Mouse (Mus musculus): ENCODE measurements around the gene Zfp786. TPM values are rescaled to one million over a fixed set of nuclear protein-coding genes. Genes with fewer than 3 reads are reported as not detected.
"Not testable (repeated sequence)": the region's sequence is repeated elsewhere in the genome, so short reads cannot be mapped to it uniquely, and the experiment has no call there.

Zfp786 gene
- polyA plus RNA-seq, 1 experiment from 2014 or later = 6.9 TPM

DNA sequence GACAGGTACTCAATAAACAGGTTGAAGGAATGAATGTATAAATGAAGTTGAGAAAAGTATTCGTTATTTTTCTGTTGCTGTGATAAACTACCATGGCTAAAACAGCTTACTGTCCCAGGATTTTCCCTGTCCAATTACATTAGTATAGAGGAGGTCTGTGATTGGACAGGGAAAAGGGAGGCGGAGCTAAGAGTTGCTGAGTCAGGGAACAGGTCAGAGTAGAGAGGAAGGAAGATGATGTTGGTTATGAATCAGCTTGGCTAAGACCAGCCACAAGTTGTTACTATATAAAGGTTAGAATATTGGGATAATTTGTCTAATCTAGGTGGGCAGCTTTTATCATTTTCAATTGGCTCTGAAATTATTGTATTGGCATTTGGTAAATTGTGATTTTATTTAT is 39.9 kb downstream of the Zfp786 start:
- no peak overlapping the region for H3K4me3 ChIP-seq
- no peak overlapping the region for H3K27ac ChIP-seq
- no peaks in the 10 kb centered on the region for H3K9me3 ChIP-seq
- peaks cover 9% of the 10 kb centered on the region for H3K4me1 ChIP-seq
- 63% methylated on average over 2 of the region's 2 CpGs for WGBS
- no peak for DNase-seq (ENCODE audit: extremely low spot score, low spot score)
- H3K27me3 ChIP-seq (ENCODE audit: poor library complexity, severe bottlenecking) = no peaks in the 10 kb centered on the region
- peaks cover 25% of the 10 kb centered on the region for H3K36me3 ChIP-seq (replicated peaks)

GRCm38 (mm10) chr6:47788821-47789220 is 41.8 kb downstream of the Zfp786 start:
- peak overlapping the region; percentile 54 for H3K4me3 ChIP-seq
- H3K36me3 ChIP-seq (replicated peaks) = peaks cover 7% of the 10 kb centered on the region; the same call in 1 of the 2 replicates
- H3K27ac ChIP-seq = peak overlapping the region; percentile 92
- no peaks in the 10 kb centered on the region for H3K27me3 ChIP-seq (ENCODE audit: poor library complexity, severe bottlenecking)
- peaks cover 9% of the 10 kb centered on the region for H3K4me1 ChIP-seq
- H3K9me3 ChIP-seq = no peaks in the 10 kb centered on the region
- DNase-seq (ENCODE audit: extremely low spot score, low spot score) = no peak
- WGBS = 58% methylated on average over 3 of the region's 3 CpGs

GRCm38 (mm10) chr6:47787941-47788736 is 42.5 kb downstream of the Zfp786 start:
- Histone ChIP-seq H3K4me3 (peak overlapping the region; percentile 54), H3K36me3 (replicated peaks) (peaks cover 6% of the 10 kb centered on the region; the same call in 1 of the 2 replicates), H3K27me3 (ENCODE audit: poor library complexity, severe bottlenecking) (no peaks in the 10 kb centered on the region), H3K4me1 (peaks cover 9% of the 10 kb centered on the region), H3K9me3 (no peaks in the 10 kb centered on the region), H3K27ac (peak overlapping the region; percentile 92)
- 2% methylated on average over 18 of the region's 18 CpGs for WGBS
- peak; percentile 76 for DNase-seq (ENCODE audit: extremely low spot score, low spot score)

DNA sequence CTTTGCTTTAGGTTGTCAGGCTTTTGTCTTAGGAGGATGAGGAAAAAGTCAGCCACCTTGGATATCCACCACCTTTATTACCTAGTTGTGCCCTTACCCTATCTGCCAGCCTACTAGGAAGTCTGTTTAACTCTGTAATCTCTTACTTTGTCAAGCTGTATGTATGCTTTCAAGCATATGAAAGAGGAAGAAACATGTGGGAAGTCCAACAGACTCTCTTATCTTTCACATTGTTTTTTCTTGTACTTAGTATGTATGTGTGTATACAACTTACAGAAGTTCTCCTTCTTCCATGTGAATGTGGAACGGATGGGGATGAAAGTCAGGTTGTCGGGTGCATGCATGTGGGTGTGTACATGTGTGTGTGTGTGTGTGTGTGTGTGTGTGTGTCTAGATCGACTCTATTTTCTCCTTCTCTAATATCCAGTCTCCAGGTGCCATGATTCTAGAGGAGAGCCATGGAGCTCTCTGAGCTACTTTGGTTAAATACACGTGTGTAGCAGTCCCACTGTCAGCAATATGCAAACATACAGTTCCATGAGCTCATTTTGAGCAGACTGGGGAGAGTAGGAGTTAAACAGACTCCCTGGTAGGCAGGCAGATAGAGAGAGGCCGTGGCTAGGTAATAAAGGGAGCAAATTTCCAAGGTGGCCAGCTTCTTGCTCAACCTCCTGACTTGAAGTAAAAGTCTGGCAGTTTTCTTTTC is 45.8 kb downstream of the Zfp786 start:
- WGBS = 80% methylated on average over 5 of the region's 5 CpGs
- Histone ChIP-seq H3K27ac (no peak overlapping the region), H3K9me3 (no peaks in the 10 kb centered on the region), H3K4me1 (peaks cover 18% of the 10 kb centered on the region), H3K36me3 (replicated peaks) (no peaks in the 10 kb centered on the region), H3K4me3 (no peak overlapping the region), H3K27me3 (ENCODE audit: poor library complexity, severe bottlenecking) (no peaks in the 10 kb centered on the region)
- no peak for DNase-seq (ENCODE audit: extremely low spot score, low spot score)

DNA sequence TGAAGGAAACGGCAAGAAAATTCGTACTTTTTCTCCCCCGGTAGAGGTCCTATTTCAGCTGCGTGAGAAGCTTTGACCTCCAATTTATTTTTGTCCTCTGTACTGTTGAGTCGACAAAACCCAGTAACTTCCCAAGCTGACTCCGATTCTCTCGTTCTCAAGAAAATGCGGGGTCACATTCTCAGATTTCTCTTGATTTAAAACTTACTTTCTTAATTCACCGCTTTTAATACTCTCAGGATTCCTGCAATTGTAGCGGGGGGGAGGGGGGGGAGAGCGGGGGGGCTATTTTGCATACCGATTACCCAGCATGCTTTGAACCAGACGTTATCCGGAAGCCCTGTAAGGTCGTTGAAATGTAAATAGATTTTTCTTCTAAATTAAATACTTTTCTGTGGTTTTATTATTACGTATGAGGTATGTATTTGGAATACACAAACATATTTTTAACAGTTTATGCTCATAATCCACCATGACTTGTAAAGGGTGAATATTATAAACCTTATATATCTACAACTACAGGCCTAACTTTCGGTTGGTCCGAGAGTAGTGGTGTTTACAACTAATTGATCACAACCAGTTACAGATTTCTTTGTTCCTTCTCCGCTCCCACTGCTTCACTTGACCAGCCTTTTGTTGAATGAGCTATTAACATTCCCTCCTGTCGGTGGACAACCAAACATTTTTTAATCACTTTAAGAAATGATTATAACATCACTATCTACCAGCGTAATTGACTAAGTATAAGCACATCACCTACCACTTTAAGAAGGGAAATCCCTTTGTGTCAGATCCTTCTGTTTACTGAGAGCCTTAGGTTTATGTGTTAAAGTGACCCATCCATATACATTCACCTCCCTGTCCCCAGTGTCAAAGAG is 49.3 kb downstream of the Zfp786 start:
- peak overlapping the region; percentile 84 for H3K27ac ChIP-seq

DNA sequence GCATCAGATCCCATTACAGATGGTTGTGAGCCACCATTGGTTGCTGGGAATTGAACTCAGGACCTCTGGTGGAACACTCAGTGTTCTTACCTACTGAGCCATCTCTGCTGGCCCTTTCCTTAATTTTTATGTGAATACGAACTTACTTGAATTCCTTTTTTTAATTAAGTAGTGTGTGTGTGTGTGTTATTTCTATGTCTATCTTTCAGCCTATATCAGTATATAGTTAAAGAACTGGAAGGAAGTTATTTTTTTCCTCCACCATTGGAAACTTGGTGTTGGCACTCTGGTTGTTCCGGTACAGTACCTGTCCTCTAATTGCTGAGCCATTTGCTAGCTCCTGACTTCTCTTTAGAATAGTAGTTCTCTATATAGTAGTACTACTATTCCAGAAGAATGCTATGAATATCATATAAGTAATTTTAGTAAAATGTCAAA is 50.1 kb downstream of the Zfp786 start:
- Histone ChIP-seq H3K27me3 (ENCODE audit: poor library complexity, severe bottlenecking) (peaks cover 4% of the 10 kb centered on the region), H3K27ac (no peak overlapping the region), H3K36me3 (replicated peaks) (no peaks in the 10 kb centered on the region), H3K9me3 (peaks cover 3% of the 10 kb centered on the region; the same call in 1 of the 2 replicates), H3K4me1 (peaks cover 9% of the 10 kb centered on the region), H3K4me3 (peak overlapping the region; percentile 58)
- no peak for DNase-seq (ENCODE audit: extremely low spot score, low spot score)
- 16% methylated on average over 2 of the region's 2 CpGs for WGBS

More for the DNA sequence above, 49.3 kb downstream of the Zfp786 start:
- peaks cover 3% of the 10 kb centered on the region; the same call in 1 of the 2 replicates for H3K9me3 ChIP-seq
- 1% methylated on average over 21 of the region's 21 CpGs for WGBS
- no peaks in the 10 kb centered on the region for H3K36me3 ChIP-seq (replicated peaks)
- H3K4me3 ChIP-seq = peak overlapping the region; percentile 58
- peaks cover 1% of the 10 kb centered on the region for H3K27me3 ChIP-seq (ENCODE audit: poor library complexity, severe bottlenecking)
- H3K4me1 ChIP-seq = peaks cover 9% of the 10 kb centered on the region
- peak; percentile 60 for DNase-seq (ENCODE audit: extremely low spot score, low spot score)

DNA sequence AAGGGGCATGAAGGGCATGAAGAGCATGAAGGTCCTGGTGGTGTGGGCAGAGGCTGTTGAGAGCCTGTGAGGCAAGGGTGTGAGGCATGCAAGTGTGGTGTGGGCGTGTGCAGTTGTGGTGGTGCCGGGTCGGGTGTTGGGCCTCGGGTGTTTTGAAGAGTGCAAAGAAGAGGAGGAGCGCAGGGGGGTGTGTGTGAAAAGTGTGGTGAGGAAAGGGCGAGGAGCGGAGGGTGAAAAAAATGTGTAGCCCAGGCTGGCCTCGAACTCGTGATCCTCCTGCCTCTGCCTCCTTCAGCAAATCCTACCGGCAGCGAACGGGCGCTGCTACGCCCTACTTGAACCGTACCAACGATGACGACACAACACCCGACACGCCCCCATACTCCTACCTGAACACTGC is 58.9 kb downstream of the Zfp786 start:
- not testable (repeated sequence) for H3K4me1 ChIP-seq; H3K27ac ChIP-seq; DNase-seq (ENCODE audit: extremely low spot score, low spot score); H3K36me3 ChIP-seq (replicated peaks); H3K9me3 ChIP-seq
- Histone ChIP-seq H3K4me3 (peak overlapping the region; percentile 26; the same call in 1 of the 2 replicates), H3K27me3 (ENCODE audit: poor library complexity, severe bottlenecking) (peaks cover 23% of the 10 kb centered on the region)
- WGBS = 72% methylated on average over 7 of the region's 19 CpGs

- WGBS = 80% methylated on average over 12 of the region's 12 CpGs
- DNase-seq (ENCODE audit: extremely low spot score, low spot score); H3K36me3 ChIP-seq (replicated peaks); H3K4me1 ChIP-seq; H3K9me3 ChIP-seq; H3K27ac ChIP-seq; H3K4me3 ChIP-seq: not testable (repeated sequence)
- H3K27me3 ChIP-seq (ENCODE audit: poor library complexity, severe bottlenecking) = peaks cover 22% of the 10 kb centered on the region
These were observed 59.6 kb downstream of the Zfp786 start for GRCm38 (mm10) chr6:47771113-47771512.

GRCm38 (mm10) chr6:47769861-47770260 is 60.8 kb downstream of the Zfp786 start:
- not testable (repeated sequence) for H3K4me3 ChIP-seq; H3K36me3 ChIP-seq (replicated peaks); DNase-seq (ENCODE audit: extremely low spot score, low spot score); H3K27ac ChIP-seq; H3K4me1 ChIP-seq; H3K9me3 ChIP-seq
- WGBS = 71% methylated on average over 4 of the region's 4 CpGs
- H3K27me3 ChIP-seq (ENCODE audit: poor library complexity, severe bottlenecking) = peaks cover 22% of the 10 kb centered on the region

MicroRNAs within 50 kb of the gene (microRNA counts, 519-probe panel; counts per million panel counts)
- microRNA mmu-miR-704 = 341 counts per million, percentile 65 among the panel's probes with 10 or more counts

Small RNAs within 50 kb of the gene (microRNA-seq; reads per million reads assigned to microRNA genes)
- not detected for gene Mir704

Other genes with a start within 250 kb of the Zfp786 start
- 210 and 213 TPM in 2 replicates for gene Ezh2, start 235.5 kb downstream of the Zfp786 start, polyA plus RNA-seq (2016; fragmentation: Nextera tagmentation; extraction: Ambion mirVana)
- 275 and 311 TPM in 2 replicates for gene Pdia4, start 17.4 kb downstream of the Zfp786 start, polyA plus RNA-seq (2016; fragmentation: Nextera tagmentation; extraction: Ambion mirVana)
- 8.2 and 8.9 TPM in 2 replicates for gene Zfp398, start 4.8 kb upstream of the Zfp786 start, polyA plus RNA-seq (2016; fragmentation: Nextera tagmentation; extraction: Ambion mirVana)
- gene Zfp282, start 46.3 kb upstream of the Zfp786 start, polyA plus RNA-seq (2016; fragmentation: Nextera tagmentation; extraction: Ambion mirVana) = 14.7 and 15.0 TPM in 2 replicates
- gene Zfp212, start 89.6 kb upstream of the Zfp786 start, polyA plus RNA-seq (2016; fragmentation: Nextera tagmentation; extraction: Ambion mirVana) = 19.6 and 20.2 TPM in 2 replicates
- gene Zfp956, start 122.5 kb upstream of the Zfp786 start, polyA plus RNA-seq (2016; fragmentation: Nextera tagmentation; extraction: Ambion mirVana) = 8.0 and 8.5 TPM in 2 replicates
- gene Zfp777, start 218.0 kb upstream of the Zfp786 start, polyA plus RNA-seq (2016; fragmentation: Nextera tagmentation; extraction: Ambion mirVana) = 10.0 and 11.3 TPM in 2 replicates

All from forebrain, embryonic 10.5 days (tissue).